Mouse (Mus musculus): Measurements from ENCODE around the gene Gripap1. TPM values are rescaled to one million over a fixed set of nuclear protein-coding genes. Genes with fewer than 3 reads are reported as not detected.

Gripap1 gene
- 18.9 and 22.6 TPM in 2 replicates for polyA plus RNA-seq (2012; rRNA removed)

GRCm38 (mm10) chrX:7789542-7790136 is at the start of gene Gripap1:
Gene Gripap1 (plus strand): TSS chrX:7789765.

DNA sequence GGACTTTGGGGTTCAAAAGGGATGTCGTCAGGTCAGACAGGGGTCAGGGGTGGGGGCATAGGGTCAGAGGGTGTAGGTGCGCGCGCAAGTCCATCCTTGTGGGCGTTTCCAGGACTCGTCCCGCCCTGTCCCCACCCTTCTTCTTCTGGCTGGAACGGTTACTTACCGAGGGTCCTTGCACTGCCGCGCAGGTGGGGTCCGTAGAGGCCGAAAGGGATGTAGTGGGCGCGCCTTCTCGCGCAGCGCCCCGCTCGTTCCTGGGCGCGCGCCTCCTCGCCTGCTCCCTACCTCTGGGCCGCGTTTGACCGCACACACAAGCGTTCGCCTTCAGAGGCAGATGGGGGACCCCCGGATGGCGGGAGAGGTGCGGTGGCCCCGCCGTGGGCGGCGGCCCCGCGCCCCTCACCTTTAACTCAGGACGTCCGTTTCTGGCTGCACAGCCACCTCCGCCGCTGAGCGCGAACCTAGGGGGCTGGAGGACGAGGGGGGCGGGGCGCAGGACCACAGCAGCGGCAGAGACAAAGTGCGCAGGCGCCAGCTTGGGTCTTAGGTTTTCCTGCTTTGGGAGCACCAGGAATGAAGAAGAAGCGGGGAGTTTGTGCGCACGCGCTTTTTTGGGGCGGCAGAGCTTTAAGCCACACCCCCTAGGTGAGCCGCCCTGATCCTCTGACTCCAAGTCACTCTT is 39.0 kb upstream of the Gripap1 start, which contains the start of gene Ccdc120:
TSS of gene Ccdc120 (minus strand) at position 474 of the 685 bp plus-strand sequence.

DNA sequence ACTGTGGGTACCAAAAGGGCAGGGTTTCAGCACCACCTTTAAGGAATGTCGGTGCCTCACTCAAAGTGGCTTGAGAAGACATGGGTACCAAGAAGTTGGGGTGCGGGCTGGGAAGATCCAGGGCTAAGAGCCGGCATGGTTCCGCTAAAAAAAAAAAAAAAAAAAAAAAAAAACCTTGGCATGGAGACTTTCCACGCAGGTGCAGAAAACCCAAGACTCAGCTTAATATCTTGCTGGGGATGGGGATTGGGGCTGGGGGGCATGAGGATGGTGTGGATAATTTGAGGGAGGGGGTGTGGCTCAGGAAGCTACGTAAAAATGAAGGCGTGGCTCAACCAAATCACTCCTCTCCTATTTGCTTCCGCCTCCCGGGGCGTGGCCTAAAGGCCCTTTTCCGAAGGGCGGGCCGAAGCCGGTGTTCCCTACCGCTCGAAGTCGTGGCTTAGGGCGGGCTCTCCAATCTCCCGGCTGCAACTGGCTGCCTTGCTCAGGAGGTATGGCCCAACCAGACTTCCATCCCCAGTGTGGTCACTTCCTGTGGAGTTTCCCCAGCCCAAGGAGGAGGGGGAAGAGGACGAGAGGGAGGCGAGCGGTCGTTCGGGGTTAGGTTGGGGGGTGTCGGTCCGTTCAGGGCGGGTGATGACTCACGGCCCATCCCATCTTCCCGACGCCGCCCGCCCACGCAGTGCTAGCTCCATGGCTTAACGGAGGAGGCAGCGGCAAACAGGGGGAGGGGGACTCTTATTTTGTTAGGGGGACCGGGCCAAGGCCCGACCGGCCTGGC is 27.2 kb upstream of the Gripap1 start, which contains the start of gene Tfe3:
TSS of gene Tfe3 (plus strand) at position 424 of the 784 bp plus-strand sequence.

GRCm38 (mm10) chrX:7821865-7822779 is 32.6 kb downstream of the Gripap1 start, which contains the start of gene Kcnd1:
Gene Kcnd1 (plus strand): TSS chrX:7822289.

GRCm38 (mm10) chrX:7841163-7842162 is 51.9 kb downstream of the Gripap1 start, which contains the start of gene Otud5:
Gene Otud5 (plus strand): TSS chrX:7841364.

Other genes starting within 250 kb of the Gripap1 start
- 0.24 and 0.58 TPM in 2 replicates for gene Foxp3, start 216.1 kb upstream of the Gripap1 start, polyA plus RNA-seq (2012; rRNA removed)
- gene Ppp1r3f, start 215.5 kb upstream of the Gripap1 start, polyA plus RNA-seq (2012; rRNA removed) = 2.5 and 3.0 TPM in 2 replicates
- gene Ccdc22, start 184.2 kb upstream of the Gripap1 start, polyA plus RNA-seq (2012; rRNA removed) = 16.5 and 17.3 TPM in 2 replicates
- gene Cacna1f, start 182.7 kb upstream of the Gripap1 start, polyA plus RNA-seq (2012; rRNA removed) = not detected in 2 replicates
- gene Syp, start 151.3 kb upstream of the Gripap1 start, polyA plus RNA-seq (2012; rRNA removed) = 6.4 TPM in 2 replicates
- gene Prickle3, start 132.5 kb upstream of the Gripap1 start, polyA plus RNA-seq (2012; rRNA removed) = 28.8 and 34.6 TPM in 2 replicates
- gene Plp2, start 118.4 kb upstream of the Gripap1 start, polyA plus RNA-seq (2012; rRNA removed) = 360 and 390 TPM in 2 replicates
- 1.3 and 2.7 TPM in 2 replicates for gene Magix, start 108.5 kb upstream of the Gripap1 start, polyA plus RNA-seq (2012; rRNA removed)
- 4.7 and 5.5 TPM in 2 replicates for gene Gpkow, start 92.6 kb upstream of the Gripap1 start, polyA plus RNA-seq (2012; rRNA removed)
- gene Wdr45, start 75.4 kb upstream of the Gripap1 start, polyA plus RNA-seq (2012; rRNA removed) = 39.4 and 43.0 TPM in 2 replicates
- not detected in 2 replicates for gene Gm45208, start 67.5 kb upstream of the Gripap1 start, polyA plus RNA-seq (2012; rRNA removed)
- gene Praf2, start 61.3 kb upstream of the Gripap1 start, polyA plus RNA-seq (2012; rRNA removed) = 51.2 and 75.8 TPM in 2 replicates
- 30.0 and 34.8 TPM in 2 replicates for gene Ccdc120, start 38.9 kb upstream of the Gripap1 start, polyA plus RNA-seq (2012; rRNA removed)
- 23.0 and 25.1 TPM in 2 replicates for gene Tfe3, start 27.2 kb upstream of the Gripap1 start, polyA plus RNA-seq (2012; rRNA removed)
- gene Kcnd1, start 32.5 kb downstream of the Gripap1 start, polyA plus RNA-seq (2012; rRNA removed) = 1.8 and 2.2 TPM in 2 replicates
- 36.1 and 38.3 TPM in 2 replicates for gene Otud5, start 51.6 kb downstream of the Gripap1 start, polyA plus RNA-seq (2012; rRNA removed)
- 10.7 and 13.5 TPM in 2 replicates for gene Pim2, start 88.5 kb downstream of the Gripap1 start, polyA plus RNA-seq (2012; rRNA removed)
- gene Slc35a2, start 94.3 kb downstream of the Gripap1 start, polyA plus RNA-seq (2012; rRNA removed) = 260 and 397 TPM in 2 replicates
- gene Pqbp1, start 109.5 kb downstream of the Gripap1 start, polyA plus RNA-seq (2012; rRNA removed) = 31.5 and 39.6 TPM in 2 replicates
- 45.5 and 51.4 TPM in 2 replicates for gene Timm17b, start 109.6 kb downstream of the Gripap1 start, polyA plus RNA-seq (2012; rRNA removed)
- gene Gm10491, start 118.1 kb downstream of the Gripap1 start, polyA plus RNA-seq (2012; rRNA removed) = not detected in 2 replicates
- gene Gm10490, start 119.8 kb downstream of the Gripap1 start, polyA plus RNA-seq (2012; rRNA removed) = not detected in 2 replicates
- 32.0 and 41.2 TPM in 2 replicates for gene Pcsk1n, start 130.1 kb downstream of the Gripap1 start, polyA plus RNA-seq (2012; rRNA removed)
- gene Eras, start 138.8 kb downstream of the Gripap1 start, polyA plus RNA-seq (2012; rRNA removed) = not detected in 2 replicates
- gene Hdac6, start 158.1 kb downstream of the Gripap1 start, polyA plus RNA-seq (2012; rRNA removed) = 16.6 and 20.2 TPM in 2 replicates
- gene Gata1, start 188.3 kb downstream of the Gripap1 start, polyA plus RNA-seq (2012; rRNA removed) = 0.06 and 0.09 TPM in 2 replicates
- 4.9 and 5.1 TPM in 2 replicates for gene Glod5, start 228.7 kb downstream of the Gripap1 start, polyA plus RNA-seq (2012; rRNA removed)

All from colon, adult 2 months (tissue).